Mouse (Mus musculus): ENCODE results near the gene Rhod. TPM values are rescaled to one million over a fixed set of nuclear protein-coding genes. Genes with fewer than 3 reads are reported as not detected.

Rhod gene
- polyA plus RNA-seq, 1 experiment from 2014 or later: 30.0 TPM

DNA sequence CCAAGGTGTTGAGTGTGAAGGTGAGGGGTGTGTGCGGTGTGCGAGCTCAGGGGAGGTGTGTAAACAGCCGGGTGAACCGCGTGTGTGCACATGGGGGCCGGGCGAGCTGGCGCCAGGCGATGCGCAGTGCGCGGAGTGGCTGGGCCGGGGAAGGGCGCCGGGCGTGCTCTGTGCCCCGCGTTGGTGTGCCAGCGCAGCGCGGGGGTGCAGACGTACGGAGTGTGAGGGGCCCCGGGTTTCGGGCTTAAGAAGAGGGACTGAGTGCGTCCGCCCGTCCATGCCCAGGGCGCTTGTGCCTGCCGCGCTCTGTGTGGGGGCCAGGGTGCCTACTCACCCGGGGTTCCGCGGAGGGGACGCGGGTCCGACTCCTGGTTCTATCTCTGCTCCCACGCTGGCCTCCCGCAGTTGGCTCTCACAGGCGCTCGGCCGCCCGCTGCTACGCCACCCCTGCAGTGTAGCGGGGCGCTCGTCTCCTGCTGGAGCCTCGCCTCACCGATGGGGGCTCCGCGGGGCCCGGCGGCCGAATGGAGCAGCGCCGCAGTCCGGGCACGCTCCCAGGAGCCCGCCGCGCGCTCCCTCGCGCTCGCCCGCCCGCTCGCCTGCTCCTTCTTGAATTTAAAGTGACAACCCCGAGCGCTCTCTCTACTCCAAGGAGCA, 37.5 kb upstream of the Rhod start:
- H3K4me1 ChIP-seq (ENCODE audit: control insufficient read depth, insufficient read depth, low read length): no peaks in the 10 kb centered on the region
- H3K4me3 ChIP-seq (ENCODE audit: low read depth, low read length): peak overlapping the region; percentile 57
- ATAC-seq (ENCODE audit: low read depth) (peak; percentile 80), DNase-seq (ENCODE audit: low spot score) (peak; percentile 53)
- peak overlapping the region; percentile 97 for H3K4me2 ChIP-seq (ENCODE audit: low read depth, low read length)
- H3K36me3 ChIP-seq (ENCODE audit: control insufficient read depth, insufficient read depth, low read length): no peaks in the 10 kb centered on the region
- peak overlapping the region; percentile 64 for H3K9ac ChIP-seq (ENCODE audit: low read depth, low read length)
- no peaks in the 10 kb centered on the region for H3K9me3 ChIP-seq (ENCODE audit: control insufficient read depth, low read length)
- H3K27me3 ChIP-seq (replicated peaks; ENCODE audit: control insufficient read depth, insufficient read depth, low read length): peaks cover 19% of the 10 kb centered on the region
- WGBS: under 1% methylated on average over 33 of the region's 70 CpGs
- H3K27ac ChIP-seq (replicated peaks; ENCODE audit: low read depth, low read length): no peak overlapping the region

DNA sequence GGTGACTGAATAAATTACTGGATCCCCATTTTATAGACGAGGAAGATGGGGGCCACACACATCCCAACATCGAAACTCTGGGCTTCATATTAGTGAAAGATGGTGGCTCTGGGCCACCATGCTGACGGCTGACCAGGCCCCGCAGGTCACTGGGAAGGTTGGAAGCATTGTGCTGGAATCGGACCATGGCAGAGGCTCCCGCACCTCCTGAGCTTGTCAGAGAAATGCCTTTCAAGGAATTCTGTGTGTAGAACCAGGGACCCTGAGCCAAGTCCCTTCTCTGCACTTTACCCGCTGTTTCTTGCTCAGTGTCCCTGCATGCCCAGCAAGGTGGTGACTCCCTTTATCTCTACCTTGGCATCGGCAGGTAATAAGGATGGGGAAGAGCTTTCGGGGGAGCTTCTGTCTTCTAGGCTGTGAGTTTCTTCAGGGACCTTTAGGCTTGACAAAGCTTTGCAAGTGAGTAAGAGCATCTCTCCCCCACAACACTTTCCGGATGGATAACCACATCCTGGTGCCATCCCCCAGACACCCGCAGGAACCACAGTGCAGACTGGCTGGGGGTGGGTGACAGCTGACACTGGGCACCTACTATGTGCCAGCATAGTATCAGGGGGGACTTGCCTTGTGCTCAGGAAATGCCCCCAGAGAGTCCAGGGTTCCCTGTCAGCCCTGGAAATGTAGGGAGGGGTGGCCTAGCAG, 36.1 kb upstream of the Rhod start:
- no peaks in the 10 kb centered on the region for H3K9me3 ChIP-seq (ENCODE audit: control insufficient read depth, low read length)
- WGBS: 81% methylated on average over 11 of the region's 11 CpGs
- H3K4me1 ChIP-seq (ENCODE audit: control insufficient read depth, insufficient read depth, low read length): no peaks in the 10 kb centered on the region
- H3K4me2 ChIP-seq (ENCODE audit: low read depth, low read length): no peak overlapping the region
- no peak overlapping the region for H3K4me3 ChIP-seq (ENCODE audit: low read depth, low read length)
- ATAC-seq (ENCODE audit: low read depth) (no peak), DNase-seq (ENCODE audit: low spot score) (no peak)
- H3K36me3 ChIP-seq (ENCODE audit: control insufficient read depth, insufficient read depth, low read length): no peaks in the 10 kb centered on the region
- H3K27ac ChIP-seq (replicated peaks; ENCODE audit: low read depth, low read length): no peak overlapping the region
- H3K9ac ChIP-seq (ENCODE audit: low read depth, low read length): no peak overlapping the region
- H3K27me3 ChIP-seq (replicated peaks; ENCODE audit: control insufficient read depth, insufficient read depth, low read length): peaks cover 19% of the 10 kb centered on the region

DNA sequence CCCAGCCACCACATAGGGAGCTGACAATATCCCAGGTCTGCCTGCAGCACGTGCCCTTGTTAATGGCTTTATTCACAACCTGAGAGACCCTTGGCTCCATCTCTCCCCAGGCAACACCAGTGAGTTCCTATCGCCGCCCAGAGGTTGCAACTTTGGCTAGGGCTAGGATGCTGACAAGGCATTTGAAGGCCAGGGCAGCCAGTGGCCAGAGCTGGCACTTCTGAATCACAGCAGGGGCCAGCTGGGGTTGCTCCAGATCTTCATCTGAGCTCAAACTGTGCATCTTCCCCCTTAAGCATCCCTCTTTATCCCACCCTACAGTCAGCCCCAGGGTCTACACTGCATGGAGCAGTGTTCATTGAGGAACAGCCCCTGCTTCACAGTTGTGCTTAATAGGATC, 35.5 kb upstream of the Rhod start:
- Histone ChIP-seq H3K4me3 (ENCODE audit: low read depth, low read length) (no peak overlapping the region), H3K27ac (replicated peaks; ENCODE audit: low read depth, low read length) (no peak overlapping the region), H3K4me2 (ENCODE audit: low read depth, low read length) (no peak overlapping the region), H3K4me1 (ENCODE audit: control insufficient read depth, insufficient read depth, low read length) (no peaks in the 10 kb centered on the region), H3K36me3 (ENCODE audit: control insufficient read depth, insufficient read depth, low read length) (no peaks in the 10 kb centered on the region), H3K9ac (ENCODE audit: low read depth, low read length) (no peak overlapping the region), H3K27me3 (replicated peaks; ENCODE audit: control insufficient read depth, insufficient read depth, low read length) (peaks cover 19% of the 10 kb centered on the region), H3K9me3 (ENCODE audit: control insufficient read depth, low read length) (no peaks in the 10 kb centered on the region)
- no peak for ATAC-seq (ENCODE audit: low read depth)
- DNase-seq (ENCODE audit: low spot score): no peak
- WGBS: 62% methylated on average over 3 of the region's 3 CpGs

DNA sequence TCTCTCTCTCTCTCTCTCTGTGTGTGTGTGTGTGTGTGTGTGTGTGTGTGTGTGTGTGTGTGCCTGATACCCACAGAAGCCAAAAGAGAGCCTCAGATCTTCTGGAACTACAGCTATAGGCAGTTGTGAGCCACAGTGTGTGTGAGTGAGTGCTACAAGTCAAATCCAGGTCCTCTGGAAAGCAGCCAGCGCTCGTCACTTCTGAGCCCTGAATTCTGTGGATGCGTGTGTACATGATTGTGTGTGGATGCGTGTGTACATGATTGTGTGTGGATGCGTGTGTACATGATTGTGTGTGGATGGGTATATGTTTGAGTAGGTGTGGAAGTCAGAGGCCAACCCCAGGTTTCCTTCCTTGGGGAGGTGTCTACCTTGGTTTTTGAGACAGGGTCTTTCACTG, 34.3 kb upstream of the Rhod start:
- Histone ChIP-seq H3K9me3 (ENCODE audit: control insufficient read depth, low read length) (no peaks in the 10 kb centered on the region), H3K27ac (replicated peaks; ENCODE audit: low read depth, low read length) (no peak overlapping the region), H3K4me2 (ENCODE audit: low read depth, low read length) (no peak overlapping the region), H3K4me1 (ENCODE audit: control insufficient read depth, insufficient read depth, low read length) (no peaks in the 10 kb centered on the region), H3K36me3 (ENCODE audit: control insufficient read depth, insufficient read depth, low read length) (no peaks in the 10 kb centered on the region), H3K4me3 (ENCODE audit: low read depth, low read length) (no peak overlapping the region), H3K27me3 (replicated peaks; ENCODE audit: control insufficient read depth, insufficient read depth, low read length) (peaks cover 19% of the 10 kb centered on the region), H3K9ac (ENCODE audit: low read depth, low read length) (no peak overlapping the region)
- WGBS: 88% methylated on average over 5 of the region's 5 CpGs
- ATAC-seq (ENCODE audit: low read depth) (no peak), DNase-seq (ENCODE audit: low spot score) (no peak)

DNA sequence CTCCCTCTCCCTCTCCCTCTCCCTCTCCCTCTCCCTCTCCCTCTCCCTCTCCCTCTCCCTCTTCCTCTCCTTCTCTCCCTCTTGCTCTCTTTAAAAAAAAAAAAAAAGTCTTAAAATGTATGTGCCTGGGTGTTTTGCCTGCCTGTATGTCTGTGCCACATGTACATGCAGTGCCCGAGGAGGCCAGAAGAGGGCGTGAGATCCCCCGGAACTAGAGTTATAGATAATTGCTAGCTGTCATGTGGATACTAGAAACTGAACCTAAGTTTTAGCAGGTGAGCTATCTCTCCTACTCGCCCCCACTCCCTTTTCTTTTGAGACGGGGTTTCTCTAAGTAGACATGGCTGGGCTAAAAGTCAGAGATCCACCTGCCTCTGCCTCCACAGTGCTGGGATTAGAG, 29.1 kb upstream of the Rhod start:
- Histone ChIP-seq H3K4me1 (ENCODE audit: control insufficient read depth, insufficient read depth, low read length) (no peaks in the 10 kb centered on the region), H3K27ac (replicated peaks; ENCODE audit: low read depth, low read length) (no peak overlapping the region), H3K9me3 (ENCODE audit: control insufficient read depth, low read length) (no peaks in the 10 kb centered on the region), H3K4me3 (ENCODE audit: low read depth, low read length) (no peak overlapping the region), H3K9ac (ENCODE audit: low read depth, low read length) (no peak overlapping the region), H3K27me3 (replicated peaks; ENCODE audit: control insufficient read depth, insufficient read depth, low read length) (no peaks in the 10 kb centered on the region), H3K4me2 (ENCODE audit: low read depth, low read length) (no peak overlapping the region), H3K36me3 (ENCODE audit: control insufficient read depth, insufficient read depth, low read length) (no peaks in the 10 kb centered on the region)
- WGBS: 26% methylated on average over 5 of the region's 5 CpGs
- ATAC-seq (ENCODE audit: low read depth) (no peak), DNase-seq (ENCODE audit: low spot score) (no peak)

DNA sequence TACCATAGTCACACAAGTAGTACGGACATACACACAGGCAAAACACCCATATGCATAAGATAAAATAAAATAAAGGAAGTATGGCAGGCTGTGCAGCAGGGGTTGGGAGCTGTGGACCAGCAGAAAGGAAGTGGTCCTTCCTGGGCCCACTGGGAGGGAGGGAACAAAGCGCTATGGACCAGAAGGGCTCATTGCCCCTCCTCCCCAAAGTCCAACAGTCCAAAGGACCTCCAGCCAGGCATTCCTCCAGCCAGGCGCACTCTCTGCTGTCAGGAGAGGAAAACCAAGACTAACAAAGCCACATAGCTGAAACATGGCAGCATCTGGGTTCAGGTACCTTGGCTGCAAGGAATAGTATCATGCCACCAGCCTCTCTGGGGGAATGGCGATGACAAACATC, 25.4 kb upstream of the Rhod start:
- WGBS: 80% methylated on average over 4 of the region's 4 CpGs

DNA sequence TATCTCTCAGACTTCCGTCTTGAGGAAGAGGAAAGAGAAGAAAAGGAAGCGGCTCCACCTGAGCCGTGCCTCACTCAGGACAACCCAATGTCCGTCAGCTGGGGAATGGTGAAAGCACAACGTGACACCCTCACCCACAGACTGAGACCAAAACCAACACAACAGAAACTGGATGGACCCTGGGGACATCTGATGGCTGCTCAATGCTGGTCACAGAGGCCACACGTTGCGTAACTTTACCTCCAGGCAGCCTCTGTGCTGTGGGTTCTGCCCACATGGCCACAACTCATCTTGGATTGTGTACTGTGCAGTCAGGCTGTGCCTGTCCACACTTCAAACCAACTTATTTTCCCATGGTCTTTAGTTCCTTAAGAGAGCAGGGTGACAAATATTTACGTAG, 22.7 kb upstream of the Rhod start:
- Histone ChIP-seq H3K27ac (replicated peaks; ENCODE audit: low read depth, low read length) (no peak overlapping the region), H3K4me3 (ENCODE audit: low read depth, low read length) (no peak overlapping the region), H3K27me3 (replicated peaks; ENCODE audit: control insufficient read depth, insufficient read depth, low read length) (no peaks in the 10 kb centered on the region), H3K4me2 (ENCODE audit: low read depth, low read length) (no peak overlapping the region), H3K4me1 (ENCODE audit: control insufficient read depth, insufficient read depth, low read length) (no peaks in the 10 kb centered on the region), H3K9me3 (ENCODE audit: control insufficient read depth, low read length) (no peaks in the 10 kb centered on the region), H3K9ac (ENCODE audit: low read depth, low read length) (no peak overlapping the region), H3K36me3 (ENCODE audit: control insufficient read depth, insufficient read depth, low read length) (no peaks in the 10 kb centered on the region)
- 79% methylated on average over 8 of the region's 8 CpGs for WGBS
- no peak for DNase-seq (ENCODE audit: low spot score)
- ATAC-seq (ENCODE audit: low read depth): no peak

More for the DNA sequence above, 25.4 kb upstream of the Rhod start:
- no peak for DNase-seq (ENCODE audit: low spot score)
- no peak for ATAC-seq (ENCODE audit: low read depth)
- Histone ChIP-seq H3K4me3 (ENCODE audit: low read depth, low read length) (no peak overlapping the region), H3K4me1 (ENCODE audit: control insufficient read depth, insufficient read depth, low read length) (no peaks in the 10 kb centered on the region), H3K9ac (ENCODE audit: low read depth, low read length) (no peak overlapping the region), H3K4me2 (ENCODE audit: low read depth, low read length) (no peak overlapping the region), H3K27me3 (replicated peaks; ENCODE audit: control insufficient read depth, insufficient read depth, low read length) (no peaks in the 10 kb centered on the region), H3K9me3 (ENCODE audit: control insufficient read depth, low read length) (no peaks in the 10 kb centered on the region), H3K36me3 (ENCODE audit: control insufficient read depth, insufficient read depth, low read length) (no peaks in the 10 kb centered on the region), H3K27ac (replicated peaks; ENCODE audit: low read depth, low read length) (no peak overlapping the region)

DNA sequence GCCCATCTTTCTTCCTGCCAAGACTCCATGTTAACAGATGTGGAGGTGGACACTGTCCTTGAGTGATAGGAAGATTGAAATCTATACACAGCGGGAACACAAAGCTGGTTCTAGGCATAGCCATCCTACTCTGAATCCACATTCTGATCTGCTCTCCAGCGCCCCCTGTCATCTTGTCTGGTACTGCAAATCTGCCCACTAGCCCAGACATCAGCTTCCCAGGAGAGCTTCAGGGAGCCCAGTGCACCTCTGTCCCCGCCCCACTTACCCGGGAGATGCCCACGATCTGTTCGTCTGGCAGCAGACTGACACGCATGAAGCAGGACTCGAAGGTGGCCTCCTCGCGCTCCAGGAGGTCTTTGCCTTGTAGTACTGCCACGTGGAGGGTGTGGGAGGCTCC, 17.0 kb upstream of the Rhod start:
- Histone ChIP-seq H3K4me3 (ENCODE audit: low read depth, low read length) (no peak overlapping the region), H3K36me3 (ENCODE audit: control insufficient read depth, insufficient read depth, low read length) (no peaks in the 10 kb centered on the region), H3K27ac (replicated peaks; ENCODE audit: low read depth, low read length) (no peak overlapping the region), H3K4me2 (ENCODE audit: low read depth, low read length) (no peak overlapping the region; the same call in 1 of the 2 replicates), H3K9me3 (ENCODE audit: control insufficient read depth, low read length) (no peaks in the 10 kb centered on the region), H3K27me3 (replicated peaks; ENCODE audit: control insufficient read depth, insufficient read depth, low read length) (no peaks in the 10 kb centered on the region), H3K4me1 (ENCODE audit: control insufficient read depth, insufficient read depth, low read length) (no peaks in the 10 kb centered on the region), H3K9ac (ENCODE audit: low read depth, low read length) (no peak overlapping the region)
- ATAC-seq (ENCODE audit: low read depth) (no peak), DNase-seq (ENCODE audit: low spot score) (no peak)
- 19% methylated on average over 11 of the region's 11 CpGs for WGBS
